Mouse (Mus musculus) ES-E14 (cell line): ENCODE results near the gene Luc7l3.

Experiments
- CHD2 ChIP-seq: IDR thresholded peaks from 2 replicates; pipeline ENCODE4 v1.6.1; 2014; ENCODE audit warnings: mild to moderate bottlenecking, low read depth, low read length, inconsistent platforms
- HCFC1 ChIP-seq: IDR thresholded peaks from 2 replicates; pipeline ENCODE4 v1.6.1; 2012; ENCODE audit warnings: low read length, inconsistent platforms, borderline replicate concordance; ENCODE audit not compliant: insufficient read depth
- ZNF384 ChIP-seq: IDR thresholded peaks from 2 replicates; pipeline ENCODE4 v1.6.1; 2012; ENCODE audit warnings: low read depth, low read length, inconsistent platforms

DNA sequence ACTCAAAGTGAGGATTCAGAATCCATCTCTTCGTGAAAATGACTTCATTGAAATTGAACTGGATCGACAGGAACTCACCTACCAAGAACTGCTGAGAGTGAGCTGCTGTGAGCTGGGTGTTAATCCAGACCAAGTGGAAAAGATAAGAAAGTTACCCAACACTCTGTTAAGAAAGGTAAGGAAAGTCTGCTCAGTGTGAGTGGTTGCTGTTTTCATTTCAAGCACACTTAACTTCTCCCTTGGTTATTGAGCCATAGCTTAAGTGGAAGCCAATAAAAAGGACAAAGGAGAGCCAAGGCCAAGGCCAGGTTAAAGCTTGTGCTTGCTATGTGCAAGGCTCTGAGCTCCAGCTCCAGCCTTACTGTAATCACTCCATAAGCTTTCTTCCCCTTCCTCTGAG lies 16.6 kb upstream of the Luc7l3 start:
- TF ChIP-seq HCFC1 (no peak), ZNF384 (no peak), CHD2 (no peak)
